Mouse (Mus musculus): ENCODE measurements at regions not wholly inside any gene's neighbourhood (a gene's known extent, or its start where the extent isn't known, plus 50 kb on each side); places are given as distances from the start of the nearest gene placed in this dataset.

GRCm38 (mm10) chr12:39851610-39852009 lies 186.2 kb downstream of the Arl4a start:
- no peak for DNase-seq (ENCODE audit: low read depth, low spot score)
- Histone ChIP-seq H3K9me3 (replicated peaks; ENCODE audit: insufficient read depth, low read length) (no peaks in the 10 kb centered on the region), H3K79me2 (ENCODE audit: control insufficient read depth, insufficient read depth, low read length, poor library complexity) (no peaks in the 10 kb centered on the region), H3K36me3 (ENCODE audit: control insufficient read depth in 1 of 2, insufficient read depth in 2 of 2, low read length in 2 of 2) (no peaks in the 10 kb centered on the region), H3K27me3 (ENCODE audit: control insufficient read depth in 1 of 2, insufficient read depth in 2 of 2, low read length in 2 of 2) (no peaks in the 10 kb centered on the region), H3K27ac (ENCODE audit: control insufficient read depth, low read depth, low read length) (no peak overlapping the region), H3K4me3 (ENCODE audit: control insufficient read depth in 1 of 2, insufficient read depth in 1 of 2, low read depth in 2 of 2, low read length in 2 of 2) (no peak overlapping the region), H3K4me1 (ENCODE audit: control insufficient read depth in 1 of 2, insufficient read depth in 2 of 2, low read length in 2 of 2) (no peaks in the 10 kb centered on the region), H3K9ac (ENCODE audit: control insufficient read depth, low read depth, low read length, poor library complexity, severe bottlenecking) (no peak overlapping the region)
- TF ChIP-seq ZC3H11A (IDR thresholded peaks at IDR 0.05; ENCODE audit: low read depth, low read length) (no peak), RCOR1 (IDR thresholded peaks at IDR 0.05; ENCODE audit: low read depth, low read length) (no peak), ZNF384 (IDR thresholded peaks at IDR 0.05; ENCODE audit: low read depth, low read length) (no peak), ZKSCAN1 (IDR thresholded peaks at IDR 0.05; ENCODE audit: low read depth, low read length) (no peak), USF1 (IDR thresholded peaks at IDR 0.05; ENCODE audit: low read depth, low read length) (no peak), USF2 (IDR thresholded peaks at IDR 0.05; ENCODE audit: borderline replicate concordance in 1 of 2, insufficient read depth in 1 of 2, low read depth in 1 of 2, low read length in 2 of 2) (no peak), POLR2AphosphoS2 (IDR thresholded peaks at IDR 0.05; ENCODE audit: low read length) (no peak)

DNA sequence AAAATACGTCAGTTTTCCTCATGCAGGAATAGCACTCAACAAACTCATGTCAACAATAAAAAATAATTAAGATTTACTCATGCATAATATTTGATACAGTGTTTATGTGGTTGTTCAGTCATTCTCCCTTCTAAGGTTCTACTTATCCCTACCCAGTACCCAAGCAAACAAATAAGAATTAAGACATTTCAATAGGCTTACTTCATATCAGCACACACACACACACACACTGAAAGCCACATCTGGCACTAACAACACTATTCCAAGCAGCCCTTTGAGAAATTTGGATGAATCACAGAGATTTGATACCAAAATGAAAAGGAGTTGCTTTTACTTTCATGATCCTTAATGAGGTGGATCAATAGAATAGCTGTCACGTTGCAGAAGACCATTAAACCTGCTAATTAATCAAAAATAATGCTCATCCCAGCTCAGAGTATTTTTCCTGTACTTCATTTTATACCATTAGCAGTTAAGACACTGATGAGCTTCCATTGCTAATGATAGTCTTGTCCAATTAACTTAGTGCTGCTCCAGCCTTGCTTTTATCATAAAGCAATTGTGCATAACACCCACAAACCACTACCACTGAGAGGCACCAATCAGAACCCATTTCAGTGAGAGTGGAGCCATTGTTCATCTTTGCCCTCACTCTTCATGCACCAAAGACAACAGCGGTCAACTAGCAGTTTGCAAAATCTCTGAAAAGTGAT lies 188.3 kb downstream of the Arl4a start:
- no peaks in the 10 kb centered on the region for H3K36me3 ChIP-seq (ENCODE audit: control insufficient read depth in 1 of 2, insufficient read depth in 2 of 2, low read length in 2 of 2)
- H3K4me1 ChIP-seq (ENCODE audit: control insufficient read depth in 1 of 2, insufficient read depth in 2 of 2, low read length in 2 of 2) = no peaks in the 10 kb centered on the region
- no peaks in the 10 kb centered on the region for H3K79me2 ChIP-seq (ENCODE audit: control insufficient read depth, insufficient read depth, low read length, poor library complexity)
- no peak for TF ChIP-seq GATA1 (IDR thresholded peaks at IDR 0.05; ENCODE audit: low read depth, low read length)
- TF ChIP-seq USF2 (IDR thresholded peaks at IDR 0.05; ENCODE audit: borderline replicate concordance in 1 of 2, insufficient read depth in 1 of 2, low read depth in 1 of 2, low read length in 2 of 2) = no peak
- TF ChIP-seq ZNF384 (IDR thresholded peaks at IDR 0.05; ENCODE audit: low read depth, low read length) = no peak
- no peak for TF ChIP-seq ETS1 (IDR thresholded peaks at IDR 0.05; ENCODE audit: low read depth, low read length)
- no peak overlapping the region for H3K9ac ChIP-seq (ENCODE audit: control insufficient read depth, low read depth, low read length, poor library complexity, severe bottlenecking)
- no peak overlapping the region for H3K4me3 ChIP-seq (ENCODE audit: control insufficient read depth in 1 of 2, insufficient read depth in 1 of 2, low read depth in 2 of 2, low read length in 2 of 2)
- H3K9me3 ChIP-seq (replicated peaks; ENCODE audit: insufficient read depth, low read length) = no peaks in the 10 kb centered on the region
- DNase-seq (ENCODE audit: low read depth, low spot score) = no peak
- H3K27me3 ChIP-seq (ENCODE audit: control insufficient read depth in 1 of 2, insufficient read depth in 2 of 2, low read length in 2 of 2) = no peaks in the 10 kb centered on the region
- no peak overlapping the region for H3K27ac ChIP-seq (ENCODE audit: control insufficient read depth, low read depth, low read length)

DNA sequence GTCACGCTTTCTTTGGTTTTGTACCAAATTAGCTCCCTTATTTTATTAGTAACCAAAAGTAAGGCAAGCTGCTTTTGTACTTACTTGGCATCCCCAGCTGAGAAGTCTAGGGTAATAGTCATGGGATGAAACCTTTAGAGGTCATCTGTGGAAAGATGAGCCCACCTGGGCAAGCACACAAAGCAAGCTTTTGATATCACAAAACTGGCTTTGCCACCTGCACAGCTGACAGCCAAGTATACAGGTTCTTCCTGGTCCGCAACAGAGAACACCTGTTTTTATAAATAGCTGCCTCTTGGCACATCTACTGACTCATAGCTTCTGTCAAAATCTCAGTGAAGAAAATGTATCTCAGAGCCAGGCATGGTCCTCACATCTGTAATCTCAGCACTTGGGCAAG lies 197.2 kb downstream of the Arl4a start:
- no peak for TF ChIP-seq BHLHE40 (IDR thresholded peaks at IDR 0.05; ENCODE audit: borderline replicate concordance, low read depth, low read length)
- TF ChIP-seq NRF1 (IDR thresholded peaks at IDR 0.05; ENCODE audit: insufficient read depth, low read depth, low read length, poor library complexity, severe bottlenecking) = no peak
- no peak for TF ChIP-seq MAFK (IDR thresholded peaks at IDR 0.05; ENCODE audit: borderline replicate concordance, low read depth, low read length)
- no peak for TF ChIP-seq ZC3H11A (IDR thresholded peaks at IDR 0.05; ENCODE audit: low read depth, low read length)
- TF ChIP-seq POLR2AphosphoS5 (IDR thresholded peaks at IDR 0.05; ENCODE audit: borderline replicate concordance, low read depth, low read length) = no peak
- no peak for TF ChIP-seq POLR2A (IDR thresholded peaks at IDR 0.05; ENCODE audit: control insufficient read depth in 1 of 2, insufficient read depth in 1 of 2, low read depth in 1 of 2, low read length in 2 of 2, poor library complexity in 1 of 2)
- no peak for TF ChIP-seq ZMIZ1 (IDR thresholded peaks at IDR 0.05; ENCODE audit: low read depth, low read length)
- TF ChIP-seq TBP (IDR thresholded peaks at IDR 0.05; ENCODE audit: low read depth, low read length) = no peak
- TF ChIP-seq TAL1 (IDR thresholded peaks at IDR 0.05; ENCODE audit: low read length) = no peak
- TF ChIP-seq ZKSCAN1 (IDR thresholded peaks at IDR 0.05; ENCODE audit: low read depth, low read length) = no peak
- Histone ChIP-seq H3K27ac (ENCODE audit: control insufficient read depth, low read depth, low read length) (no peak overlapping the region), H3K9me3 (replicated peaks; ENCODE audit: insufficient read depth, low read length) (no peaks in the 10 kb centered on the region), H3K4me1 (ENCODE audit: control insufficient read depth in 1 of 2, insufficient read depth in 2 of 2, low read length in 2 of 2) (no peaks in the 10 kb centered on the region), H3K79me2 (ENCODE audit: control insufficient read depth, insufficient read depth, low read length, poor library complexity) (no peaks in the 10 kb centered on the region), H3K27me3 (ENCODE audit: control insufficient read depth in 1 of 2, insufficient read depth in 2 of 2, low read length in 2 of 2) (no peaks in the 10 kb centered on the region), H3K4me3 (ENCODE audit: control insufficient read depth in 1 of 2, insufficient read depth in 1 of 2, low read depth in 2 of 2, low read length in 2 of 2) (no peak overlapping the region), H3K36me3 (ENCODE audit: control insufficient read depth in 1 of 2, insufficient read depth in 2 of 2, low read length in 2 of 2) (no peaks in the 10 kb centered on the region), H3K9ac (ENCODE audit: control insufficient read depth, low read depth, low read length, poor library complexity, severe bottlenecking) (no peak overlapping the region)
- DNase-seq (ENCODE audit: low read depth, low spot score) = no peak

Measured in MEL (cell line).